Mouse (Mus musculus) MEL (cell line): ENCODE data around the gene Nyap2. TPM values are rescaled to one million over a fixed set of nuclear protein-coding genes. Genes with fewer than 3 reads are reported as not detected.

Experiments
- DNase-seq: peaks from one replicate; pipeline ENCODE4 v3.0.0; 2011; ENCODE audit warnings: low read depth, low spot score
- H3K27ac ChIP-seq: 2 replicates; pipeline ENCODE4 v1.5.1; 2012; ENCODE audit warnings: low read depth, mild to moderate bottlenecking, control low read depth, low read length, moderate library complexity; ENCODE audit not compliant: control insufficient read depth
- H3K27me3 ChIP-seq, 2 experiments: fragments of 150-350 bp in 1 of 2; sonication (generic) in 1 of 2; 2 replicates each; pipeline ENCODE4 v1.6.1; 2012; ENCODE audit warnings: low read length in 2 of 2, mild to moderate bottlenecking in 2 of 2, improper control_type of control experiment in 1 of 2, moderate library complexity in 1 of 2; ENCODE audit not compliant: insufficient read depth in 2 of 2, control insufficient read depth in 1 of 2
- H3K36me3 ChIP-seq, 2 experiments: 2 replicates each; pipeline ENCODE4 v1.6.1; 2012 to 2014; ENCODE audit warnings: low read length in 2 of 2, improper control_type of control experiment in 1 of 2, inconsistent platforms in 1 of 2, mild to moderate bottlenecking in 1 of 2; ENCODE audit not compliant: insufficient read depth in 2 of 2, control insufficient read depth in 1 of 2
- H3K4me1 ChIP-seq, 2 experiments: fragments of 150-350 bp in 1 of 2; sonication (generic) in 1 of 2; 2 replicates each; pipeline ENCODE4 v1.6.1; 2012; ENCODE audit warnings: low read length in 2 of 2, improper control_type of control experiment in 1 of 2, mild to moderate bottlenecking in 1 of 2; ENCODE audit not compliant: insufficient read depth in 2 of 2, control insufficient read depth in 1 of 2
- H3K4me3 ChIP-seq, 2 experiments: fragments of 150-350 bp in 1 of 2; sonication (generic) in 1 of 2; 2 replicates each; pipeline ENCODE4 v1.5.1; 2012; ENCODE audit warnings: low read depth in 2 of 2, low read length in 2 of 2, mild to moderate bottlenecking in 2 of 2, moderate library complexity in 2 of 2, control low read depth in 1 of 2, improper control_type of control experiment in 1 of 2; ENCODE audit not compliant: control insufficient read depth in 1 of 2, insufficient read depth in 1 of 2
- H3K79me2 ChIP-seq: 2 replicates; pipeline ENCODE4 v1.6.1; 2012; ENCODE audit warnings: mild to moderate bottlenecking, low read length, moderate library complexity; ENCODE audit not compliant: control insufficient read depth, poor library complexity, insufficient read depth
- H3K9ac ChIP-seq: 2 replicates; pipeline ENCODE4 v1.6.1; 2012; ENCODE audit warnings: low read depth, mild to moderate bottlenecking, control low read depth, low read length, moderate library complexity; ENCODE audit not compliant: control insufficient read depth, poor library complexity, severe bottlenecking
- H3K9me3 ChIP-seq: fragments of 150-350 bp; sonication (generic); replicated peaks from 2 replicates; pipeline ENCODE4 v1.6.1; 2012; ENCODE audit warnings: mild to moderate bottlenecking, low read length, improper control_type of control experiment, moderate library complexity; ENCODE audit not compliant: insufficient read depth
- BHLHE40 ChIP-seq: IDR thresholded peaks from 2 replicates; pipeline ENCODE4 v1.6.1; 2012; ENCODE audit warnings: low read depth, mild to moderate bottlenecking, inconsistent platforms, low read length, improper control_type of control experiment, borderline replicate concordance
- CTCF ChIP-seq, 3 experiments: IDR thresholded peaks in 2 of 3; conservative IDR thresholded peaks in 1 of 3; 2 replicates each; pipeline ENCODE4 v1.5.1; 2011 to 2012; ENCODE audit warnings: low read length in 3 of 3, low read depth in 2 of 3, mild to moderate bottlenecking in 2 of 3, improper control_type of control experiment in 1 of 3, inconsistent platforms in 1 of 3, mixed read lengths in 1 of 3, moderate library complexity in 1 of 3; ENCODE audit not compliant: control insufficient read depth in 1 of 3, insufficient read depth in 1 of 3, poor library complexity in 1 of 3, severe bottlenecking in 1 of 3
- ELF1 ChIP-seq: IDR thresholded peaks from 2 replicates; pipeline ENCODE4 v1.6.1; 2014; ENCODE audit warnings: low read depth, mild to moderate bottlenecking, inconsistent platforms, low read length, improper control_type of control experiment, moderate library complexity
- EP300 ChIP-seq, 2 experiments: IDR thresholded peaks; 2 replicates each; pipeline ENCODE4 v1.6.1; 2011; ENCODE audit warnings: improper control_type of control experiment in 2 of 2, low read length in 2 of 2, low read depth in 1 of 2, mild to moderate bottlenecking in 1 of 2
- KAT2A ChIP-seq: conservative IDR thresholded peaks from 2 replicates; pipeline ENCODE4 v1.6.1; 2012; ENCODE audit warnings: low read depth, low read length, improper control_type of control experiment, inconsistent platforms
- MAX ChIP-seq: IDR thresholded peaks from 2 replicates; pipeline ENCODE4 v1.6.1; 2011; ENCODE audit warnings: low read length, improper control_type of control experiment
- MAZ ChIP-seq: IDR thresholded peaks from 2 replicates; pipeline ENCODE4 v1.6.1; 2012; ENCODE audit warnings: low read depth, mild to moderate bottlenecking, inconsistent platforms, low read length, improper control_type of control experiment
- MXI1 ChIP-seq: IDR thresholded peaks from 2 replicates; pipeline ENCODE4 v1.6.1; 2011; ENCODE audit warnings: mild to moderate bottlenecking, low read depth, low read length, improper control_type of control experiment
- MYB ChIP-seq: IDR thresholded peaks from 2 replicates; pipeline ENCODE4 v1.6.1; 2011; ENCODE audit warnings: mild to moderate bottlenecking, low read depth, low read length, improper control_type of control experiment
- NELFE ChIP-seq: IDR thresholded peaks from 2 replicates; pipeline ENCODE4 v1.6.1; 2011; ENCODE audit warnings: low read depth, low read length, improper control_type of control experiment
- POLR2A ChIP-seq, 2 experiments: IDR thresholded peaks; 2 replicates each; pipeline ENCODE4 v1.6.1; 2011 to 2012; ENCODE audit warnings: low read length in 2 of 2, mild to moderate bottlenecking in 2 of 2, control low read depth in 1 of 2, improper control_type of control experiment in 1 of 2, low read depth in 1 of 2, moderate library complexity in 1 of 2; ENCODE audit not compliant: control insufficient read depth in 1 of 2, insufficient read depth in 1 of 2, poor library complexity in 1 of 2
- POLR2AphosphoS5 ChIP-seq: IDR thresholded peaks from 2 replicates; pipeline ENCODE4 v1.6.1; 2012; ENCODE audit warnings: low read depth, borderline replicate concordance, mild to moderate bottlenecking, inconsistent platforms, low read length, moderate library complexity, mixed read lengths
- RAD21 ChIP-seq: IDR thresholded peaks from 2 replicates; pipeline ENCODE4 v1.6.1; 2011; ENCODE audit warnings: mild to moderate bottlenecking, low read depth, low read length, improper control_type of control experiment
- TAL1 ChIP-seq: IDR thresholded peaks from 2 replicates; pipeline ENCODE4 v1.6.1; 2012; ENCODE audit warnings: mild to moderate bottlenecking, inconsistent platforms, low read length, moderate library complexity, mixed read lengths
- TBP ChIP-seq: IDR thresholded peaks from 2 replicates; pipeline ENCODE4 v1.8.0; 2011; ENCODE audit warnings: low read depth, low read length, improper control_type of control experiment
- TCF12 ChIP-seq: IDR thresholded peaks from 2 replicates; pipeline ENCODE4 v1.6.1; 2014; ENCODE audit warnings: low read depth, mild to moderate bottlenecking, inconsistent platforms, low read length, improper control_type of control experiment, moderate library complexity
- USF1 ChIP-seq: IDR thresholded peaks from 2 replicates; pipeline ENCODE4 v1.6.1; 2014; ENCODE audit warnings: low read depth, mild to moderate bottlenecking, inconsistent platforms, low read length, improper control_type of control experiment, moderate library complexity
- ZKSCAN1 ChIP-seq: IDR thresholded peaks from 2 replicates; pipeline ENCODE4 v1.6.1; 2012; ENCODE audit warnings: low read depth, mild to moderate bottlenecking, inconsistent platforms, low read length, improper control_type of control experiment, moderate library complexity
- polyA plus RNA-seq, 2 experiments: library from polyadenylated mRNA; stranded (reverse) in 1 of 2; unstranded in 1 of 2; fragments of >175 nt in 1 of 2; fragments of >200 nt in 1 of 2; gene quantifications; 2 replicates each; pipeline versions ENCODE4 v1.2.1 to v1.2.4; 2012; ENCODE audit warnings: low replicate concordance in 2 of 2, low read depth in 1 of 2; ENCODE audit not compliant: insufficient read length in 2 of 2, insufficient read depth in 1 of 2, missing spikeins in 1 of 2
- total RNA-seq: library from RNA; depleted of rRNA; stranded (reverse); fragments of 300-350 nt; gene quantifications from 2 replicates; pipeline ENCODE4 v1.2.3, GENCODE M21; 2012

Nyap2 gene
- total and polyA plus RNA-seq, 3 experiments: not detected

DNA sequence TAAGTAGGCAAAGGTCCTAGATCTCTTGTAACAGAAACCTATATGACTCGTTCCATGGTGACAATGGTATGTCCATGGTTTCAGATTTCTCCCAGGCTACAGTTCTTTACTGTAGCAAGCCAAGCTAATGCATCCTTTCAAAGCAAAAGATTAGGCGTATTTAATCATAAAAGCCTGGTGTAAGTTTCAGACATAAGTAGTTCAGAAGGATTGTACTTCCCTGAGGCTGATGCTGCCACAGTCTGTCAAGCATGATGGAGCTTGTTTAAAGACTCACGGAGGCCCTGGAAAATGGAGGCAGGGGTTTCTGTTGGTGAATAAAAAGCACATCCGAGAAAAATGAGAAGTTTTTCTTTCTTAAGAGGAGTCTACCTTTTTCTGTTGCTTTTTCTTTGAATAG lies 134.7 kb downstream of the Nyap2 start:
- Histone ChIP-seq H3K27me3 (no peaks in the 10 kb centered on the region), H3K27ac (no peak overlapping the region), H3K9me3 (no peaks in the 10 kb centered on the region), H3K79me2 (no peaks in the 10 kb centered on the region), H3K36me3 (no peaks in the 10 kb centered on the region), H3K4me3 (no peak overlapping the region), H3K4me1 (no peaks in the 10 kb centered on the region), H3K9ac (no peak overlapping the region)
- TF ChIP-seq POLR2AphosphoS5: no peak
- no peak for TF ChIP-seq TAL1
- no peak for TF ChIP-seq ZKSCAN1
- TF ChIP-seq EP300 (IDR thresholded peaks at IDR 0.05; ENCODE audit: low read depth in 1 of 2, low read length in 2 of 2): no peak
- TF ChIP-seq KAT2A: no peak
- no peak for TF ChIP-seq POLR2A (IDR thresholded peaks at IDR 0.05; ENCODE audit: control insufficient read depth in 1 of 2, insufficient read depth in 1 of 2, low read depth in 1 of 2, low read length in 2 of 2, poor library complexity in 1 of 2)
- no peak for TF ChIP-seq MAX
- no peak for TF ChIP-seq BHLHE40
- no peak for TF ChIP-seq ELF1
- TF ChIP-seq NELFE: no peak
- TF ChIP-seq MYB: no peak
- TF ChIP-seq TCF12: no peak
- TF ChIP-seq USF1: no peak
- no peak for TF ChIP-seq CTCF (IDR thresholded peaks at IDR 0.05 in 2 of 3, conservative IDR thresholded peaks at IDR 0.05 in 1 of 3; ENCODE audit: control insufficient read depth in 1 of 3, insufficient read depth in 1 of 3, low read depth in 2 of 3, low read length in 3 of 3, poor library complexity in 1 of 3, severe bottlenecking in 1 of 3)
- no peak for DNase-seq

DNA sequence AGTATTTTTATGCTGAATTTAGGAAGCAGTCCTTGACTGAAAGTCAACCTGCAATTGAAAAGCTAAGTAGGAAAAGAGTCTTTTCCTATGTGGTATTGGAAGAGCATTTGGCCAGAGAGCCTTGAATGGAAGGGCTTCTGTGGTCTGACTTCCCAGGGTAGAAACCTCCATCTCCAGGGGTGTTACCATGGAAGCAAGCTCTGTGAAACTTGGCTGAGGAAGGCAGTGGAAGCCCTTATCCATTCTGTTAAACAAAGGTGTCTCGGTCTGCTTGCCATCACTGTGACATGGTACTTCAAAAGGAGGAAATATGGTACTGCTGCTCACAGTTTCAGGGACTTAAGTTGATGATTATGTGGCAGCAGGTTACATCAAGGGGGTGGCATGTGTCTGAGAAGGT lies 143.0 kb downstream of the Nyap2 start:
- no peaks in the 10 kb centered on the region for H3K27me3 ChIP-seq
- TF ChIP-seq MXI1 (no peak), MAZ (no peak), TBP (no peak), RAD21 (no peak)
- no peak for DNase-seq
- H3K27ac ChIP-seq: no peak overlapping the region
- H3K4me1 ChIP-seq: no peaks in the 10 kb centered on the region
- H3K4me3 ChIP-seq: no peak overlapping the region
- no peak overlapping the region for H3K9ac ChIP-seq
- no peaks in the 10 kb centered on the region for H3K36me3 ChIP-seq
- H3K79me2 ChIP-seq: no peaks in the 10 kb centered on the region
- no peaks in the 10 kb centered on the region for H3K9me3 ChIP-seq
